ENCODE assay signal across 7 mouse cellular contexts in the genomic region with DNA sequence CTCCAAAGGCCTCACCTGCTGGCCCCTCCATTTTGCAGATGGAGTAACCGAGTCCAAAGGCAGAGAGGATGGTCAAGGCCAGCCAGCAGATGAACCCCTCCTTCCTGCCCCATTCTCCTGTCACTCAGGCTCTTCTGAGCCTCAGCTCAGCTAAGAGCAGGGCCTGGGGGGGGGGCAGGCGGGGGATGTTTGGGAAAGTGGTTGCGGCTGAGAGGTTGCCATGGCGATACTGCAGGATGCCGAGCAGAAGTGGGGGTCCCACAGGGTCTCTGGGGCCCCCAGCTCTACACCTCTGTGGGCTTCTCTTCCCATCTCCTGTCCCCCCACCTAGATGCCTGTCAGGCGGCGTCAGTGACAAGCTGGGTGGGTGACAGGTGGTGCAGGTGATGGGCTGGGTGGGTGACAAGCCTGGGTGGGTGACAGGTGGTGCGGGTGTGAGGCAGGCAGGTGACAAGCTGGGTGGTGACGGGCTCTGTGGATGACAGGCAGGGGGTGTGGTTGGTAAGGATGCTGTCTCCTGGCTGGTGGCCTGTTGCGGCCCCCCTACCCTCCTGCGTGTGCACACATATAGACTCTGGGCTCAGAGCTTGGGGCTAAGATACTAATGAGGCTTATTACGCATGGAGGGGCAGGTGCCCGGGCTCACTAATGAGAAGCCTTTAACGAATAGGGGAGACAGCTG. TPM values are rescaled to one million over a fixed set of nuclear protein-coding genes. Genes with fewer than 3 reads are reported as not detected.
A peak's percentile ranks its signal among the peaks of the same experiment; 100 is the strongest.
DNase-seq lines count a peak whose midpoint lies in the region; ATAC-seq and TF ChIP-seq lines count a peak whose summit lies in the region.

No protein-coding gene starts in this region.

- TF ChIP-seq CTCF in kidney, postnatal 0 days (IDR thresholded peaks at IDR 0.05; ENCODE audit: low read depth): no peak

- no peaks in the 10 kb centered on the region for H3K9me3 ChIP-seq in kidney, postnatal 0 days (replicated peaks; ENCODE audit: low read length)
- H3K9me3 ChIP-seq in forebrain, embryonic 10.5 days: no peaks in the 10 kb centered on the region
- no peaks in the 10 kb centered on the region for H3K9me3 ChIP-seq in hindbrain, embryonic 10.5 days

- DNase-seq in kidney, postnatal 0 days (ENCODE audit: low spot score): no peak
- no peak for DNase-seq in kidney, adult 8-10 months
- no peak for DNase-seq in forebrain, embryonic 10.5 days (ENCODE audit: extremely low spot score, low spot score)
- peak; percentile 39 for DNase-seq in hindbrain, embryonic 10.5 days (ENCODE audit: low spot score)
- DNase-seq in ovary, postnatal 14 days (ENCODE audit: low spot score): no peak
- no peak for DNase-seq in right cerebral cortex, adult 2 months (ENCODE audit: low spot score in 2 of 2)

- H3K79me2 ChIP-seq in myocyte (ENCODE audit: control insufficient read depth, insufficient read depth): peaks cover 95% of the 10 kb centered on the region

- peaks cover 9% of the 10 kb centered on the region for H3K36me3 ChIP-seq in kidney, postnatal 0 days (ENCODE audit: insufficient read depth, low read length)
- peaks cover 20% of the 10 kb centered on the region for H3K36me3 ChIP-seq in forebrain, embryonic 10.5 days (replicated peaks)
- peaks cover 30% of the 10 kb centered on the region for H3K36me3 ChIP-seq in hindbrain, embryonic 10.5 days
- H3K36me3 ChIP-seq in myocyte (ENCODE audit: control insufficient read depth, insufficient read depth): peaks cover 13% of the 10 kb centered on the region

- 63% methylated on average over 14 of the region's 14 CpGs for WGBS in kidney, postnatal 0 days
- 49% methylated on average over 14 of the region's 14 CpGs for WGBS in forebrain, embryonic 10.5 days
- WGBS in hindbrain, embryonic 10.5 days: 52% methylated on average over 14 of the region's 14 CpGs

- peaks cover 60% of the 10 kb centered on the region for H3K4me1 ChIP-seq in kidney, postnatal 0 days (replicated peaks; ENCODE audit: insufficient read depth, low read length)
- peaks cover 97% of the 10 kb centered on the region for H3K4me1 ChIP-seq in forebrain, embryonic 10.5 days
- H3K4me1 ChIP-seq in hindbrain, embryonic 10.5 days (replicated peaks): peaks cover 97% of the 10 kb centered on the region

- H3K27me3 ChIP-seq in kidney, postnatal 0 days (ENCODE audit: insufficient read depth, low read length): no peaks in the 10 kb centered on the region
- no peaks in the 10 kb centered on the region for H3K27me3 ChIP-seq in forebrain, embryonic 10.5 days (ENCODE audit: poor library complexity, severe bottlenecking)
- H3K27me3 ChIP-seq in hindbrain, embryonic 10.5 days (ENCODE audit: insufficient read depth, poor library complexity, severe bottlenecking): no peaks in the 10 kb centered on the region
- no peaks in the 10 kb centered on the region for H3K27me3 ChIP-seq in myocyte (ENCODE audit: control insufficient read depth, insufficient read depth, insufficient read length)

- TF ChIP-seq POLR2A in myocyte (IDR thresholded peaks at IDR 0.05; ENCODE audit: insufficient read length, low read depth): no peak

- H3ac ChIP-seq in myocyte (ENCODE audit: control insufficient read depth, insufficient read length): no peak overlapping the region

- no peak overlapping the region for H3K4me3 ChIP-seq in kidney, postnatal 0 days (replicated peaks; ENCODE audit: low read depth, low read length)
- H3K4me3 ChIP-seq in forebrain, embryonic 10.5 days: peak overlapping the region; percentile 45; the same call in 1 of the 2 replicates
- H3K4me3 ChIP-seq in hindbrain, embryonic 10.5 days: peak overlapping the region; percentile 42; the same call in 1 of the 2 replicates
- no peak overlapping the region for H3K4me3 ChIP-seq in myocyte

- H3K27ac ChIP-seq in kidney, postnatal 0 days: peak overlapping the region; percentile 13; the same call in 1 of the 2 replicates
- peak overlapping the region; percentile 82 for H3K27ac ChIP-seq in forebrain, embryonic 10.5 days
- H3K27ac ChIP-seq in hindbrain, embryonic 10.5 days: peak overlapping the region; percentile 86

- H3K4me2 ChIP-seq in kidney, postnatal 0 days (ENCODE audit: low read length): 0 out of 2 replicates have a peak overlapping the region, but pooled peaks have one; percentile 37
- no peak overlapping the region for H3K4me2 ChIP-seq in myocyte (ENCODE audit: low read depth)

- no peak overlapping the region for H3K9ac ChIP-seq in kidney, postnatal 0 days (ENCODE audit: low read depth, low read length)

- ATAC-seq in kidney, postnatal 0 days (replicated peaks; ENCODE audit: low FRiP score, low read depth): no peak

TF ChIP-seq in myocyte, 11 proteins besides CTCF, POLR2A, EP300 and RAD21:
- TF ChIP-seq MYOG (IDR thresholded peaks at IDR 0.05; ENCODE audit: control insufficient read depth in 1 of 3, insufficient read depth in 1 of 3, insufficient read length in 2 of 3, low read depth in 2 of 3): peak in 2 of 3 experiments; percentile 30 to 72
- no peak for TF ChIP-seq REST (IDR thresholded peaks at IDR 0.05; ENCODE audit: insufficient read depth, insufficient read length)
- no peak for TF ChIP-seq TCF12 (IDR thresholded peaks at IDR 0.05; ENCODE audit: insufficient read depth, poor library complexity, severe bottlenecking)
- no peak for TF ChIP-seq TCF3 (IDR thresholded peaks at IDR 0.05; ENCODE audit: insufficient read length, low read depth)
- peak in 2 of 3 experiments; percentile 54 to 79 for TF ChIP-seq MYOD1 (IDR thresholded peaks at IDR 0.05; ENCODE audit: control insufficient read depth in 1 of 3, insufficient read length in 2 of 3, low read depth in 2 of 3)
- TF ChIP-seq MAX (IDR thresholded peaks at IDR 0.05; ENCODE audit: low read depth): no peak
- no peak for TF ChIP-seq USF1 (IDR thresholded peaks at IDR 0.05; ENCODE audit: low read depth)
- TF ChIP-seq CEBPB (IDR thresholded peaks at IDR 0.05; ENCODE audit: insufficient read depth, poor library complexity, severe bottlenecking): no peak
- no peak for TF ChIP-seq SRF (IDR thresholded peaks at IDR 0.05; ENCODE audit: control insufficient read depth, insufficient read length, low read depth)
- TF ChIP-seq E2F4 (IDR thresholded peaks at IDR 0.05; ENCODE audit: insufficient read depth): no peak
- peak; percentile 20 for TF ChIP-seq POLR2AphosphoS2 (IDR thresholded peaks at IDR 0.05; ENCODE audit: insufficient read length, low read depth)

RNA-seq across cellular contexts. Expression of a gene that starts 12.0 kb away (rescaled TPM):
- polyA plus RNA-seq in kidney, postnatal 0 days (2015; fragmentation: Nextera tagmentation; extraction: Ambion mirVana): 6.4 and 6.7 TPM in 2 replicates
- 5.8 and 7.4 TPM in 2 replicates for polyA plus RNA-seq in forebrain, embryonic 10.5 days (2016; fragmentation: Nextera tagmentation; extraction: Ambion mirVana)
- 9.0 and 9.7 TPM in 2 replicates for polyA plus RNA-seq in hindbrain, embryonic 10.5 days (2016; fragmentation: Nextera tagmentation; extraction: Ambion mirVana)
- polyA plus RNA-seq in myocyte (2012; fragmentation: generic; extraction: Trizol): 58.2 TPM

RNA-seq across cellular contexts. Expression of a gene that starts 49.2 kb away (rescaled TPM):
- 0.47 and 0.51 TPM in 2 replicates for polyA plus RNA-seq in kidney, postnatal 0 days (2015; fragmentation: Nextera tagmentation; extraction: Ambion mirVana)
- 0.06 and 0.11 TPM in 2 replicates for polyA plus RNA-seq in forebrain, embryonic 10.5 days (2016; fragmentation: Nextera tagmentation; extraction: Ambion mirVana)
- 0.14 TPM in 1 of 2 replicates, not detected in the other for polyA plus RNA-seq in hindbrain, embryonic 10.5 days (2016; fragmentation: Nextera tagmentation; extraction: Ambion mirVana)
- not detected for polyA plus RNA-seq in myocyte (2012; fragmentation: generic; extraction: Trizol)

Comparison
In these comparisons a context has a peak if more than half of its experiments do, and no peak if none do; other contexts are left out.
1. H3K27ac ChIP-seq: peak in every context shown above with its lines; median percentile 86 in hindbrain, embryonic 10.5 days; 82 in forebrain, embryonic 10.5 days; 13 in kidney, postnatal 0 days.
2. H3K4me3 ChIP-seq: peak in forebrain, embryonic 10.5 days (single experiment) and hindbrain, embryonic 10.5 days (single experiment); none in kidney, postnatal 0 days (single experiment) and myocyte (single experiment).